Mouse (Mus musculus) left cerebral cortex, adult 8-10 months (tissue): ENCODE data around the gene Cfap43. TPM values are rescaled to one million over a fixed set of nuclear protein-coding genes. Genes with fewer than 3 reads are reported as not detected.
A peak's percentile ranks its signal among the peaks of the same experiment; 100 is the strongest.

Source experiments
- DNase-seq, 2 experiments: peaks; one replicate each; pipeline ENCODE4 v3.0.0; 2022; ENCODE audit warnings: low spot score in 2 of 2
- total RNA-seq, 4 experiments: library from RNA; stranded (reverse); gene quantifications; 2 replicates each; pipeline ENCODE4 v1.2.4; 2022

The Cfap43 gene
- 1 to 10 TPM in 2 of 4 experiments, under 1 TPM in 2; 0.46 to 1.2 (median 0.99) TPM for total RNA-seq

DNA sequence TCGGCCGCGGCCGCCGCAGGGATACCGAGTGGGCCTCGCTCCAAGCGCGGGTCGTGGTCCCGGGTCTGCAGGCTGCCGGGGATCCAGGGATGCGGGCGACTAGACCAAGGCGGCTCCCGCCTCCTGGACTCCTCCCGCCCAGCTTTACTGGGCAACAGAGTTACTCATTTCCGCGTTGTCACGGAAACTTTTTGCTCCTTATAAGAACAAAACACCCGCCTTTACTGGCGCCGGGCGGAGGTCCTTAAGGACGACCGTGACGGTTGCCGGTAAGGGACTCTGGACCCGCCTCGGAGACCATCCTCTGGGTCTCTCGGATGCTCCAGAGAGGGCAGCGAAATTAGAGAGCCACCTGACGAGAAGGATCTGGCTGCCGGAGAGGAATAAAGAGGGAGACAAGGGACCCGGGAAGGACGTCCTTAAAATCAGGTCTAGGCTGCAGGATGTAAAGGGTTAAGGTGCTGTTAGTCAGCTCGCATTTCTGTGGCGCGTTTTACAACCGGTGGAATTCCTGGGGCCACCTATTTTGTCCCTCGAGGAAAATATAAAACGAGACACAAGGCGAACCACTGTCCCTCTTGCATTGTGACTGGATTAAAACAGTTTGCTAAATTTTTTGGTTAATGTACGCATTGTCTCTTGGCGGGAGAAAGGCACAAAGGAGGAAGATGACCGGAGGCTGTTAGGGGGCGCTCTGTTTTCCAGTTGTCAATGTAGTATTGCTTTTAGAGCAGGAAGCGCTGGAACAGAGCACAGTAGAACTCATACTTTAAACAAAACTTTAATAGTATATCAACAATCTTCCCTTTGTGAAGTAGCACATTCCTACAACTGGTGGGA lies at the start of gene Cfap43, which contains the start of gene Itprip:
Gene Cfap43 (minus strand): TSS at position 162 of the 840 bp plus-strand sequence.
Gene Itprip (minus strand): TSS at position 174 of the 840 bp plus-strand sequence.
- peak; percentile 33 to 39 for DNase-seq

DNA sequence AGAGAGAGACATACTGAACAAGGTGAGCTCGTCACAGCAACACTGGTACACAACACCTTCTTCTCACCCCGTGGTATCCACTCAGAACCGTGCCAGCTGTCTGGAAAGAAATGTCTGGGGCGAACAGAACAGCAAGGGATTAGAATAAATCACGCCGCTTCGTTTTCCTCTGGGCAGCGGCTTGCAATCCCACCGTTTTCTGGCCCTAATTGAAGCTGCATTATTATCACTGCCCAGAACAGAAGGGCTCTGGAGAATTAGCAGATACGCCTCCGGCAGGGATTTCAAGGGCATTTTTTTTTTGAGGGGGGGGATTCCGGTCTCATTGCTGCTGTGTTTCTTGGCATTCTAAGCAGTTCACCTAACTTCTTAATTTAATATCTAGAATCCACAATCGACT lies 39.1 kb upstream of the Cfap43 start:
- DNase-seq, result no peak

DNA sequence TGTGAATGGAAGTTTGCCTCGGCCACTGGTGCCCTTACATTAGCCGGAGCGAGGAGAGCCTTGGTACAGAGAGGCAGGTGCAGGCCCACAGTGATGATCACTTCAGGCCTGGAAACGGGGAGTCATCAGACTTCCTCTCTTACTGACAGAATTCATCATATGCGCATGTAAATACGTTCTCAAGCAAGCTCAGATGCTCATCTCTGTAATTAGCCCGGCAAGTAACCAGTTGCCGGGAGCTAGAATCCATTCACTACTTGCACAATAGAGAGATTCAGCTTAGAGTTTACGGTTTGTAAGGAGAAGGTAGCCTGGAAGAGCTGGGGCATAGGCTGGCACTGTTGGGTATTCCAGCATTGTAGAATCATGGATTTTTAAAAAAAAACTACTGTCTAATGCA lies 34.1 kb upstream of the Cfap43 start:
- no peak for DNase-seq

DNA sequence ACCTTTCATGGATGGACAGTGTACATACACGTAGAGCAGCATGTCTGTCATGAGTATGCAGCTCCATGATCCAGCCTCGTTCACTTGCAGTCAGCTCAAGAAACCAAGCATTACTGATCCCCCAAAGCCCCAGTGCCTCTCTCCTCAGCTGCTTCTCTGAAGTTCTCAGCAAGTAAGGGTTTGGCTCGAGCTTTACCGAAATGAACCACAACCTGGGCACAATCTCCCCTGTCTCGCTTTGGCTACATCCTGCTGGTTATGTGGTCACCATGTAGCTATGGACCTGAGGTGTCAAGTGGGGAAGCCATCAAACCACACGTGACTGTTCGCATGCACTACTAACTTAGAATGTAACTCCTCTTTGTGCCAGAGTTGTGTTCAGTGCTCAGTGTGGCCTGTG lies 31.9 kb upstream of the Cfap43 start:
- no peak for DNase-seq

DNA sequence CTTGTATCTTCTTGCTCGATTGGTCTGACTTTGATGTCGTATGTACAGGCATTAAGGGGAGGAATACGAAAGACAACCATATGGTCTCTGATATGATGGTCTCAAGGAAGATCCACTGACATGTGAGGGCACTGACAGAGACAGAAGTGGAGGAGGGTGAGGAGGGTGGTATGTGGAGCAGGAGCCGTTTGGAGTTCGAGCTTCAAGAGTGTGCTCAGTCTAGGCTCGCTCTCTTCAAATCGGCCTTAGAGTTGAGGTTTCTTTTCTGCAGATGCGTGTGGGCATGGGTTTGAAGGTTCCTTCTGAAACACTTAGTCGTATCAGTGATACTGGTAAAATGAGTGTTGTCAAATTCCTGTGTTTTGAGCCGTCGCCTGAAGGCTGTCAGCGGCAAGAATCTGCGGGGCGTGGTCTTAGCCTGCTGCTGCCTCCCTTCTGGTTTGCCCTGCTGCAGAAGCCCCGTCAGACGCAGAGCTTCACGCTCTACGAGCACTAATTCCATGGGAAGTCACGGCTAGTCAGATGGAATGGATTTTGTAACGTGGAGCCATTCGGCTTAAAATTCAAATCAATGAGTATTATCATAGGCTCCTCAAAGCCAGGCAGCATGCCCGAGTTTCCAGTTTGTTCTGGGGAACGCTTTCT lies 27.9 kb upstream of the Cfap43 start:
- DNase-seq, result no peak

DNA sequence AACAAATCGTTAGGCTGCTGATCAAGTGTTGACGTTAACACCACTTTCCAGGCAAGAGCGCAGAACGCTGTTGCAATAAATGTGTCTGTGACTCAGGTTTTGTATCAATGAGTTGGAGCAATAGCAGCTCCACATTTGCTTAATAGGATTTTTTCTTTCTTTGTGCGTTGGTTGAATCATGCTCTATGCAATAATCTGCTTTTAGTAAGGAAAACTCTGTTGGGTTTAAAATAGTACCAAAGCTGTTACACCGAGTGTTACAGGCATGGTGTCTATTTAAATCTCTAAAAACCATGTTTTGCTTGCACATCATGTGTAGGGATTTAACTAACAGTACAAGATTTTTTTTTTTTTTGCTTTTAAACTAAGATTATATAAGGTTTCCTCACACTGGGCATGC lies 20.3 kb upstream of the Cfap43 start:
- no peak for DNase-seq

DNA sequence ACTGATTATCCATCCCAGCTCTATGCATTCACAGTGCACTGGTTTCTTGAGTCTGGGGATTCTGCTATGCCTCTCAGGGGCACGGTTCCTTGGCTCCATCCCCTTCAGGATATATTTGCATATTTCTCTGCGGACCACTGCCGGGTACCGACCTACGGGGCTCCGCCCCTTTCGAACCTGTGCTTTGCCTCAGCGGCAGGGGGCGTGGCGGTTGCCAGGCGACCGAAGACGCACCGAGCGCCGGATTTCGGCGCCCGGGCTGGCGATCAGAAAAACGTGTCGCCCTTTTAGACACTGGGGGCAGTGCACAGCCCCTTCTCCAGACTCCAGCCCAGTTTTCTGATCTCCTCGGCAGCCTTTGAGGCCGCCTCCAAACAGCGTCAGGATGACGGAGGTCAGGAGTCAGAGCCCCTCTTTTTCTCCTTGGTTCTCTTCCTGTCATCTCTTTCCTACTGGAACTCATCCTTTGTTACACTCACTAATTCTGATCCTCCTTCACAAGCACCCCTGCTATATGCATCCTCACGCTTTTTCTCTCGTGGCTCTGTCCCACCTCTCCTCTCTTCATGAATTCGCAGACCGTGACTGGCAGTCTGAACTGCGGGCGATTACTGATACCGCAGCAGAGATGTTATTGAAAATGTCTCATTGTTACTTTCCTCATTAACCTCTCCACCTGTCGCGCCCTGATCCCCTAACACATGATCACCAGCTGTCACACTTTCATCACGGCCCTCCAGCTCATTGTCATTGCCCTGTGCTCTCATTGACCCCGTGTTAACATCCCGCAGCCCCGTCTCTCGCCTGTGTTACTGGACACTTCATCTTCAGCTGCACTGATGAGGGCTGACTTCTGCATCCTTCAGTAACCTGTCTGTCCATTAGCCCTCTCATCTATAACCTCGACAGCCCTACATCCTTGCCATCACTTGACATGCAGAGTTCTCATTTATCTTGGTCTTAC lies 18.6 kb upstream of the Cfap43 start, which contains the start of gene Cfap58:
Gene Cfap58 (plus strand): TSS at position 233 of the 964 bp plus-strand sequence.
- peak in 1 of 2 experiments; percentile 28 for DNase-seq

DNA sequence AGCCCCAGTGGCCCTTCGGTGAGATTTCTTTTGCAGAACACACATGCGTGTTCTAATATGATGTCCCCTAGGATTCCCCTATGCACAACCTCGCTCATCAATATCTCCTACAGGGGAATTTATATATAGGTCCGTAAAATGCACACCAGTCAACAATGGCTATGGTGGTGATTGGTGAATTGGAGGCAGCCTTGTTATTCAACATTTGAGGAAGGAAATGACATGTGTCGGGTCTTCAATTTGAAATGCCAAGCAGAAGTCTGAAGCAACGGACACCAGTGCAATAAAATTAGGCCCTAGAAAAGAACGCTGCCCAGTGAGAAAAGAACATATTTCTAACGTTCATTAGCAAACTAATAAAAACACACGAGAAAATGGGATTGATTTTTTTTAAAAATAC lies 17.9 kb upstream of the Cfap43 start:
- DNase-seq, result no peak

DNA sequence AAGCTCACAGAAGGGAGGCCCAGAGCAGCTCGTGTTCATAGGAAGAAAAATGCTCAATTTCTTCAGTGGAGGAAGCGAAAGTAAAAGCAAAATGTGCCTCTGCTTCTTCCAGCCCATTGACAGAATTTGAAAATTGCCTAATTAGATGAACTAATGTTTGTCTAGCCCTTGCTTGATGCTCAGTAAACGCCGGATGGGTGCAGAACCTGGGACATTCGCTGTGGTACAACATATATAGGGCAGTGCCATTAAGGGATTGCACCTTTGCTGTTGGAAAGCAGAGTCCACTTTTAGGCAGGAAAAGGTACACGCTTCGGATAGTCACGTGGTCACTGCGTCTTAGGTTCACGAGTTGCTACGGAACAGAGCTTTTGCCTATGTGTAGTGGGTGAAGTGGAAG lies 17.4 kb upstream of the Cfap43 start:
- DNase-seq, result no peak

DNA sequence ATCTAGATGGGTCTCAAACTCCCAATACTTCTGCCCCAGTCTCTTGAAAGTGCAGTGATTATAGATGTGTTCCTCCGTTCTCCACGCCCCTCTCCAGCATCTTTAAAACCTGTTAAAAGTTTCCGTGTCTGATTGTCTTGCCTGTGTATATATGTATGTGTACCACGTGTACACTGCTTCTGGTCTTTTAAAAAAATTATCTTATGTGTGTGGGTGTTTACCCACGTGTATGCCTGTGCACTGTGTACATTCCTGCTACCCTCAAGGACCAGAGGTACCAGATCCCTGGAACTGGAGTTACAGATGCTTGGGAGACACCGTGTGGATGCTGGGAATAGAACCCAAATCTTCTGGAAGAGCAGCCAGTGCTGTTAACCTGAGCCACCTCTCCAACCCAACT lies 16.4 kb upstream of the Cfap43 start:
- no peak for DNase-seq

DNA sequence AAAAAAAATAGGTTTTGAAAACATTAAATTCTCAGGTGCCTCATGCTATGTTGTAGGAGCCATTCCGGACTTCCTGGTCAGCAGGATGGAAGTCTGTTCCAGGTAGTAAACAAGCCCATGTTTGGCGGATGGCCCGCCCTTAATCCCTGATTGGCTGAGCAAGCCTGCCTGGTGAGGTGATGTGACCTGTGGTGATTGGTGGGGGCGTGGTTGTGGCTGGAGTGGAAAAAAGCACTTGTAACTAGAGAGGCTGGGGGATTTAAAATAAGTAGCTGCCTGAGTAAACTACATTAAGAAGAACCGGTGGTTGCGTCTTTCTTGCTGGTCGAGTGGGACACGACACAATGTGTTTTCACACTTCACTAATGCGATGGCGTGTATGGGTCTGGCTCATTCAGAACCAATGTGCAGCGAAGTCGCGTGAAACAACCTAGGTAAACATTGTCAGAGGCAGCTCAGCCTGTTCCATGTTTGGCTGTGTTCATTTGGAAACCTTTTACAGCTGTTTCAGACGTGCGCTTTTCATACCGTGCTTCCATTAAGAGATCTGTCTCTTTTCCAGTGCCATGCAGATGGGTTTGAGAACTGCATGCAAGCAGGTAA lies 15.7 kb upstream of the Cfap43 start:
- DNase-seq, result no peak

DNA sequence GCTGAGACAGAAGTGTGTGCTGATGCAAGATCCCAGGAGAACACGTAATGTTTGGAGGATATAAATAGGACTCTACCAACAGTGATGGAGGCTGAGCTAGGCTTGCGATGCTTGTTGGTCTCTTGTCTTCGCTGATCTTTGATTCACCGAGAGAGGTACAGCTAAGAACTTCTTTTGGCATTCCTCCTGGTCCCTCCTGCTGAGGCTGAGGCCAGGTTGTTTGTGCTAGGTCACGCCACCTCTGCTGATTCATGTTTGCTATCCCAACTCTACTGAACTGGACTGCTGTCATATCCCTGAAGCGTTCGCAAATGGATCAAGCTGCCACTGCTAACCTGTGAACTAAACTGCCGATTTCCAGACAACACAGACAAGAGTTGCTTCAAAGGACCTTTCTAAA lies 15.1 kb upstream of the Cfap43 start:
- DNase-seq, result no peak

DNA sequence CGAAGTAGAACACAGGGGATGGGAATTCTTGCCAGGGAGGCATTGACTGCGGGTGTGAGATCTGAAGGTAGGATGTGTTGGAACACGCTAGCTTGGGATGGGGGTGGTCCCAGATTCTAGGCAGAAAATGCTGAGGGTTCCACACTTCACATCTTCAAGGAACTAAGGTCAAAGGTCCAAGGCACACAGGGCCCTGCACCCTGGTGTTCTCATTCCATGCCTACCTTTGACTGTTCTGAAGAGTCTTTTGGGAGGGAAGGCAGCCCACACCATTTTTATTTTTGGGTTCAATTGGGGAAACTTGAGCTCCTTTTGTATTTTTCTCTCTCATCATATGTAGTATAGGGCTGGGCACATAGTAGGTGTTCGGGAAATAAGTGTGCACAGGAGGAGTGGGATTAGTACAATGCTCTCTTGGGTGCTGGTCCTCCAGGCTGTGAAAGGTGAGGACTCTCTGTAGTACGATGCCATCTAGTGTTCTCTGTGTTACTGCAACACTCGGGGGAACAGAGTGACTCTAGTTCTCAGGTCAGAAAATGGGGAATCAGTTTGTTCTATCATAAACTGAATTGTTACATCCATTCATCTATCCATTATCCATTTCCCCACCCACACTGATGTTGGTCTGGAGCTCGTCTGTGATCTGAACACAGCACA lies 13.0 kb upstream of the Cfap43 start:
- no peak for DNase-seq

DNA sequence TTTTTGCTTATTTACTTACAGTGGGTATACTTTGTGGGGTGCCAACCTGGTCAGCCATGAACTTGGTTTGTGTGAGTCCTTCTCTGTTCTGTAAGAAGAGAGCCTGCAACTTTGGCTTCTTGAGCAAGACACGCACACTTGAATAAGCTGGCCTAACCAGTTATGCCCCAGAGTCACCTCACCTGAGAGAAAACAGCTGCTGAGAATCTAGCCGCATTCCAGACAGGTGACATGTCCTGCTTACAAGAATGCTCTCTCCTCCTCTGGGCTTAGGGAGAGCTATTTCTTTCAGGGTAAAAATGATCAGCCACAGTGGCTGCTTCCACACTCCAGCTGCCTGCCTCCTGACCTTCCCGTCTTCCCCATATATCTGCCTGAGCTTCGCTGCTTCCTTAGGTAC lies 10.0 kb upstream of the Cfap43 start:
- no peak for DNase-seq

DNA sequence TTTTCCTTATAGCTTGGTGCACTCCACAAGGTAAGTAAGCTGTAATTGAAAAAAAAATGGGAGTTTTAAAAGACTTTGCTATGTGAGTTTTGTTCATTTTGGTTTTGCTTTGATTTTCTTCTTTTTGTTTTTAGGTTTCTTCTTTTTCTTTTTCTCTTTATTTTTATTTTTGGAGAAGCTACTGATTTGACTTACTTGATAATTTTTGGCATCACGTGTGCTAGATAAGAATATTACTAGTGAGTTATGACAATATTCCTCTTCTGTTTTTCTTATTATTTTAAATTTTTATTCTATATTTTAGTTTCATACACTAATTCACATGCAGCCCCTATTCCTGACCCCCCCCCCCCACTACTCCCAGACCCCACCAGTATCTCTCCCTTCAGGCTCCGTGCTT lies 7.9 kb upstream of the Cfap43 start:
- DNase-seq, result no peak

DNA sequence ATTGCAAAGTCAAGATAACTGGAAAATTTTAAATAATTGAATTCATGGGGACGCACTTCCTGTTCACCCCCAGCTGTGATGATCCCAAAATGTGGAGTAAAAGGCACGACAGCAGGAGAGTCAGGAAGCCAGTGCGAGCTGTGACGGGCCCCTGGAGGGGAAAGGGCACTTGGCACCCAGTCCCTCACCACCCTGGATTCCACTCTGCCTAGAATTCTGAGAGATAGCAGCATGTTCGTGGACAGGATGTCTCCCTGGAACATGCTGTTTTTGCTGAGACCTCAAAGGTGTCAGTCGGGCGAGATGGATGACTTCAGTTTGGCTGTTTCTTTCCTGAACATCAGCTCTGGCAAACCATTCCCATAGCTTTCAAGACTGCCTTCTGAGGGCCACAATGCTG lies 6.7 kb upstream of the Cfap43 start:
- DNase-seq, result no peak

DNA sequence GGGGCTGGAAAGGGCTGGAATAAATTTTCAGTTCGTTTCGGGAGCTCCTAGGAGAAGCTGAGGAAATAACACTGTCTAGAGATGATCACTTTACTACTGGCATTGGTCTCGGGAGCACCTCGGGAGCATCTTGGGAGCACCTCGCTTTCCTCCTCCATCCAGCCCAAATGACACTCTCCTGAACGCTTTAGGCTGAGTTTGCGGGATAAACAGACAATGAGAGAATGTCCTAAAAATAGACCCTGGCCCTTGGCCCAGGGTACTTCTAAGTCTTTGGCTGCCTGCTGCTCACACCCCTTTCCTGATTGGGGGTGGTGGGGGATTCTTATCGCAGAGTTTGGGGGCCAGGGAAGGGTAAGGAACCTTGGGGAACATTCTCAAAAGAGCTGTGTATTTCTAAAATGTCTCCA lies 884 bp upstream of the Cfap43 start:
- DNase-seq, result no peak

DNA sequence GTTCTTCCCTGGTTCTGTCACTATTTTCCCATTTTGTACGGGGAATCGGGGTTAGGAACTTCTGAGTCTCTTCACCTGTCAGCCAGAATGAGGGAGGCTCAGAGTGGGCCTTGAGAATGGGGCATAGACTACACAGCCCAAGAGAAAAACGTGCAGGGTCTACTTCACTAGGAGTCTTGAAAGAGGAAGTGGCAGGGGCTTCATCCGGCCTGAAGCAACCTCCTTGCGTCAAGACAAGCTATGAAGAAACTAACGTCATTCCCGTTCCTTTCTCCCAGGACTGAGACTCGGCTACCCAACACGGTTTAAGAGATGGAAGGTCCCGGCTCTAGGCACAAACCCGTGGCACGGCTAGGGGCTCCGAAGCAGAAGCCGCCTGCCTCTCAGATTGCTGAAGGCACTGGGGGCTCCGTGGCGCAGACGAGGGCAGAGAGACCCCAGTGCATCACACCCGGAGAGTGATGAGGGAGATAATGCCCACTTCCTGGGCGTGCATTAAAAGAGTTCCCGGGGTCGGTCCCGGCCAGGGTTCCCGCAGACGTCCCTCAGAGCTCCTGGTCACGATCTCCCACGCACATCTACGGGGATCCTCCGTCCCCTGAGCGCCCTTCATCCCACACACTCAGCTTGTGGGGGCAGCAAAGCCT lies 509 bp downstream of the Cfap43 start:
- no peak for DNase-seq

DNA sequence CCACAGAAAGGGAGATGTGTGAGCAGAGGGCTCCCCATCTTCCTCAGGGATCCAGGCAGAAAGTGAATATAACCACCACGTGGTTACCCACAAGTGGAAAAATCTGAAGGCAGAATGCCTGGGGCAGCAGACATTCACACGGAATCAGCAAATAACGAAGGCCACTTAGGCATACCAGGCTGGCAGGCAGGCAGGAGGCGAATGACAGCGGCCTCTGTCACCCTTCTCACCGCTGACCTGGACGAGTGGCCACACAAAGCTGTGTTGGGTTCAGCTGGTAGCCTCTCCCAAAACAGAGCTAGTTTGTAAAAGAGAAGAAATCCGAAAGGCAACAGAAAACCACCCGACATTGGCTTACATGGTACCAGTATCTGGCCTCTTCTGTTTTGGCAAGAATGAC lies 1.1 kb downstream of the Cfap43 start:
- no peak for DNase-seq

DNA sequence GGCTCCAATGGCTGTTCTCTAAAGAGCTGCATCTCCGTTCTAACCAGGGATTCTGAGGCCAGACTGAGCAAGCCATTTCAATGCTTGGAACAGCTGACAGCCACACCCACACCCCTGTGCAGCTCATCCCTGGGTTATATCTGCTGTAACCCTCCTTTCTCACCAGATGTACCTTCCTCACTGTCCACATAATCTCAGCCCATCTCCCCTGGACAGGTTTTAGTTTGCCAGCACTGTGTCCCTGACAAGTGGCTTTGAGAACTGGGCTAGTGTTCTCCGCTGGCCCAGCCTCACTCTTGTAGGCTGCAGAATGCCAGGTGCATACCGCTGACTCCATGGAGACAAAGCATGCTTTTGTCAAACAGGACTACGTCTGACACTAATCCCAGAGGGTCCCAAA lies 1.7 kb downstream of the Cfap43 start:
- DNase-seq, result no peak
